Mouse (Mus musculus) inflammation-experienced regulatory T-cells, adult 6 months (primary cell): Measurements from ENCODE around the gene Sh3bp4. TPM values are rescaled to one million over a fixed set of nuclear protein-coding genes. Genes with fewer than 3 reads are reported as not detected.

ENCODE experiments used
- ATAC-seq: one replicate; pipeline ENCODE4 v1.8.0; 2017
- polyA plus RNA-seq, 3 experiments: library from polyadenylated mRNA; unstranded; fragments of 100-300 nt; shearing (Covaris generic); gene quantifications; one replicate each; pipeline ENCODE4 v1.2.1; 2017

The Sh3bp4 gene
- polyA plus RNA-seq, 3 experiments from 2014 or later: 0.11 to 0.17 TPM; not detected in 1

- no peak for ATAC-seq
These were observed 24.2 kb downstream of the Sh3bp4 start for GRCm38 (mm10) chr1:89094416-89094815.

GRCm38 (mm10) chr1:89095642-89096424 is 25.6 kb downstream of the Sh3bp4 start:
- ATAC-seq: no peak

- ATAC-seq: no peak
These were observed 32.2 kb downstream of the Sh3bp4 start for GRCm38 (mm10) chr1:89102231-89103003.

- no peak for ATAC-seq
These were observed 32.7 kb downstream of the Sh3bp4 start for GRCm38 (mm10) chr1:89103004-89103263.

GRCm38 (mm10) chr1:89103505-89103904 is 33.3 kb downstream of the Sh3bp4 start:
- no peak for ATAC-seq

- no peak for ATAC-seq
These were observed 34.0 kb downstream of the Sh3bp4 start for GRCm38 (mm10) chr1:89104066-89104765.

GRCm38 (mm10) chr1:89105891-89106830 is 35.9 kb downstream of the Sh3bp4 start:
- no peak for ATAC-seq

GRCm38 (mm10) chr1:89107466-89107865 is 37.3 kb downstream of the Sh3bp4 start:
- ATAC-seq: no peak

GRCm38 (mm10) chr1:89108340-89108896 is 38.2 kb downstream of the Sh3bp4 start:
- ATAC-seq: no peak

- no peak for ATAC-seq
These were observed 39.6 kb downstream of the Sh3bp4 start for GRCm38 (mm10) chr1:89109767-89110166.

GRCm38 (mm10) chr1:89110767-89111534 is 40.7 kb downstream of the Sh3bp4 start:
- ATAC-seq: no peak

GRCm38 (mm10) chr1:89112544-89112943 is 42.3 kb downstream of the Sh3bp4 start:
- ATAC-seq: no peak

- ATAC-seq: no peak
These were observed 43.5 kb downstream of the Sh3bp4 start for GRCm38 (mm10) chr1:89113731-89114130.

GRCm38 (mm10) chr1:89117062-89117461 is 46.8 kb downstream of the Sh3bp4 start:
- no peak for ATAC-seq

GRCm38 (mm10) chr1:89118076-89118475 is 47.9 kb downstream of the Sh3bp4 start:
- ATAC-seq: no peak

- ATAC-seq: no peak
These were observed 48.6 kb downstream of the Sh3bp4 start for GRCm38 (mm10) chr1:89118836-89119235.

- ATAC-seq: no peak
These were observed 50.1 kb downstream of the Sh3bp4 start for GRCm38 (mm10) chr1:89120290-89120689.

- no peak for ATAC-seq
These were observed 51.3 kb downstream of the Sh3bp4 start for GRCm38 (mm10) chr1:89121466-89121865.

GRCm38 (mm10) chr1:89122376-89122775 is 52.2 kb downstream of the Sh3bp4 start:
- no peak for ATAC-seq

GRCm38 (mm10) chr1:89124076-89124475 is 53.9 kb downstream of the Sh3bp4 start:
- no peak for ATAC-seq

GRCm38 (mm10) chr1:89127163-89127562 is 56.9 kb downstream of the Sh3bp4 start:
- no peak for ATAC-seq
